Comparison of ENCODE assay signal across 15 mouse cellular contexts in the genomic region with DNA sequence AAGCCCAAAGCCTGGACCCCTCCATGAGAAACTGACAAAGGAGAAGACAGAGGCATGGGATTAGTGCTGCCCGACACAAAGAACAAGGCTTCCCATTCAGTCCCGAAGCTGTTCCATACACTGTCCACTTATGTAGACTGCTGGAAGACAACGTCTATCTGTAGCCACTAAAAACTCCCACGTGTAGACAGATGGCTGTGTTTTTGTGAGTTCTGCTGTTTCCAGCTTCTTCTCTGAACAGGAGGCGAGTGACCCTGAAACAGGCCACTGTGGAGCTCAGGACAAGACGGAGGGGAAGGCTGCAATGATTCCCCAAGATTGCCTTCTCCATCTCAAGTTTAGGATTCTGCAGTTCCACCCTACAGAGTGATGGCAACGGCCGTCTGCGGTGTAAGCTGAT.
"Had no signal": no experiment of that assay in that cellular context is flagged by ENCODE, and none has a peak within 500 bp of the region (broad histone marks: within the 10 kb centered on the region; RNA-seq: fewer than 3 reads in every experiment).

No protein-coding gene starts in this region.

- H3K27ac ChIP-seq: limb, embryonic 12.5 days; liver, embryonic 13.5 days; lung, embryonic 15.5 days; macrophage; stomach, postnatal 0 days had no signal

- DNase-seq: kidney, adult 8-10 months; kidney, postnatal 25 days; layer of hippocampus, adult 9-11 months; liver; liver, embryonic 13.5 days; liver, postnatal 0 days; lung, postnatal 14 days; right cerebral cortex, postnatal 25 days; thymus, adult 2 months; thymus, postnatal 25 days had no signal

- H3K4me3 ChIP-seq: limb, embryonic 12.5 days; liver, embryonic 13.5 days; lung, embryonic 15.5 days; megakaryocyte, embryonic 14.5 days had no signal
